Mouse (Mus musculus): Measurements from ENCODE around the gene Ddx55. TPM values are rescaled to one million over a fixed set of nuclear protein-coding genes. Genes with fewer than 3 reads are reported as not detected.

Gene Ddx55
- total RNA-seq, 2 experiments from 2014 or later: 26.4 to 30.2 TPM

DNA sequence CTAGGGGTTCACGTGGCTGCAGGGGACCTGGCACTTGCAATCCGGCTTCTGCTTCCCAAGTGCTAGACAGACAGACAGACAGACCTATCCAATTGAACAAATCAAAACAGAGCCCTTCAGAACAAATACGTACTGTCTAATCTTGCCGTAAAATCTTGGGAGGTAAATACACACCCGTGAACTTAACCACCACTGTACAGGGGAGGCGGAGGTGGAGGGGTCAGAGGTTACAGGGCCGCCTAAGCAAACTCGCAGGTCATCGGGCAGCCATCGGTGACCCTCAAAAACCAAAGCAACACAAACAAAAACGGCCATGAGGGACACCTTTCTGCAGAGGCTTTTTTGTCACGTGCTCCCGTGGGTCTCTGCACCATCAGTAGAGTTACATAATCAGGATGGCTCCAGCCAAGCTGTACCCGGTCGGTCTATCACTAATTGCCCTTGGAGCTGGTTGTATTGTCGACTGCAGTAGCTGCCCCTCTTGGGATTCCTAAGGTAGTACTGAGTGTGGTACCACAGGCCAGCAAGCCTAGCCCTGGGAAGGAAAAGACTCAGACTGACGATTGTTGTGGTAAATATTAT is 52.5 kb downstream of the Ddx55 start:
- DNase-seq (ENCODE audit: low spot score in 2 of 2): no peak

- no peak for DNase-seq (ENCODE audit: low spot score in 2 of 2)
Measured at GRCm38 (mm10) chr5:124610965-124611364, 58.3 kb downstream of the Ddx55 start.

DNA sequence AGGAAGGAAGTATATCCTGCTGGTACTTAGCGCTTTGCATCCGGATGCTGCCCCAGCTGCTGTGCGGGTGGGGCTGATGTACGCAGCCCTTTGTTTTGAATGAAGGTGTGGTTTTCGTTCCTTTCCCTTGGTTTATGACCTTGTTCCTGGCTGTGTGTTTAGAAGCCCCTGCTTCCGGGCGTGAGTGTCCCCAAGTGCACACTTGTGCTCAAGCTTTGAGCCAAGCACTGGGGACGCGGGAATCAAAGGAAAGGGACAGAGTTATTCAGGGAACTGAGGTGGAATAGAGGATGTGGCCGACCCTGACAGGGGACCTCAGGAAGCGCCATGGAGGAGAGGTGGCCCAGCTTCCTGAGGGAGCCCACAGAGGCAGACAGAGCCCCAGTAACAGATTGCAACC is 62.0 kb downstream of the Ddx55 start:
- DNase-seq (ENCODE audit: low spot score in 2 of 2): no peak

DNA sequence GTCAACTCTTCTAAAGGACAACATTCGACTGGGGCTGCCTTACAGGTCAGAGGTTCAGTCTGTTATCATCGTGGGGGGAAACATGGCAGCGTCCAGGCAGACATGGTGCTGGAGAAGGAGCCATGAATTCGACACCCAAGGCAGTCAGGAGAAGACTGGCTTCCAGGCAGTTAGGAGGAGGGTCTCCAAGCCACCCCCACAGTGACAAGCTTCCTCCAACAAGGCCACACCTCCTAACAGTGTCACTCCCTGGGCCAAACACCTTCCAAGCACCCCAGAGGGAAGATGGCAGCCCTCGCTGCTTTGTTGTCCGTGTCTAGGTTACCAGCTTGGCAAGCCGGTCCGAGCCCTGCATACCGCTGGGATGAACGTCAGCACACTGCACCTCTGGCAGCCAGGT is 66.0 kb downstream of the Ddx55 start:
- DNase-seq (ENCODE audit: low spot score in 2 of 2): no peak

Other genes starting within 250 kb of the Ddx55 start
- 10 to 100 TPM; 21.9 to 24.2 TPM for gene Mphosph9, start 224.9 kb upstream of the Ddx55 start, total RNA-seq (2021)
- gene 2810006K23Rik, start 224.8 kb upstream of the Ddx55 start, total RNA-seq (2021): 10 to 100 TPM in 1 of 2 experiments, 1 to 10 TPM in 1; 9.9 to 12.7 TPM
- 100 to 1,000 TPM in 1 of 2 experiments, 10 to 100 TPM in 1; 97.5 to 106 TPM for gene Cdk2ap1, start 189.8 kb upstream of the Ddx55 start, total RNA-seq (2021)
- gene Sbno1, start 126.9 kb upstream of the Ddx55 start, total RNA-seq (2021): 100 to 1,000 TPM; 125 to 128 TPM
- 10 to 100 TPM; 43.6 to 50.8 TPM for gene Kmt5a, start 112.9 kb upstream of the Ddx55 start, total RNA-seq (2021)
- gene Rilpl2, start 74.5 kb upstream of the Ddx55 start, total RNA-seq (2021): 10 to 100 TPM; 22.4 to 25.2 TPM
- 10 to 100 TPM; 20.9 to 32.7 TPM for gene Snrnp35, start 69.7 kb upstream of the Ddx55 start, total RNA-seq (2021)
- 10 to 100 TPM; 28.9 to 31.0 TPM for gene Rilpl1, start 21.5 kb upstream of the Ddx55 start, total RNA-seq (2021)
- 100 to 1,000 TPM in 1 of 2 experiments, 10 to 100 TPM in 1; 95.6 to 113 TPM for gene Tmed2, start 12.2 kb upstream of the Ddx55 start, total RNA-seq (2021)
- gene Eif2b1, start 26.3 kb downstream of the Ddx55 start, total RNA-seq (2021): 10 to 100 TPM; 42.4 to 49.1 TPM
- 10 to 100 TPM; 29.0 to 31.0 TPM for gene Gtf2h3, start 26.3 kb downstream of the Ddx55 start, total RNA-seq (2021)
- 10 to 100 TPM; 46.7 to 51.6 TPM for gene Atp6v0a2, start 75.7 kb downstream of the Ddx55 start, total RNA-seq (2021)
- gene Dnah10, start 172.2 kb downstream of the Ddx55 start, total RNA-seq (2021): under 1 TPM; 0.54 to 0.78 TPM

Data from layer of hippocampus, postnatal 10 days (tissue).